8 mouse cellular contexts compared by ENCODE assay signal in the genomic region with DNA sequence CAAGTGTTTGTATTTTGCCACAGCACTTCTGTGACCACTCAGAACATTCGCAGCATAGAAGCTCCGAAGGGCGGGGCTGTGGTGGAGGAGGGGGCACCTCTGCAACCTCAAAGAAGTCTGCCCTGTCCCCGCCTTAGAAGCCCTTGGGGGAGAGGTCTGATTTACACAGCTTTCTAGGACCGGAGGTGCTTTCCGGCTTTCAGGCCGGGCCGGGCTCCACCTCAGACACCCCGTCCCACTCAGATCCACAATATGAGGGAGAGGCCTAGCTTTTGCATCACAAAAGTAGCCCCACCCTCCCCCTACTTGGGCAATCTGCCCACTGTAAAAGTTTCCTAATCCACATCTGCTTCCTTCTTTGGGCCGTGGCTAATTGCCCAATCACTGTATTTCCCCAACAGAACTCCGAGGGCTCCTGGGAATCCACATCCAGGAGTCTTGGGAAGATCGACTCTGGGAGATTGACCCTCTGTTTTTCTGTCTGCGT. TPM values are rescaled to one million over a fixed set of nuclear protein-coding genes. Genes with fewer than 3 reads are reported as not detected.
A peak's percentile ranks its signal among the peaks of the same experiment; 100 is the strongest.
DNase-seq lines count a peak whose midpoint lies in the region; ATAC-seq and TF ChIP-seq lines count a peak whose summit lies in the region.

No protein-coding gene starts in this region.

- H3K9me3 ChIP-seq in ES-Bruce4 (replicated peaks; ENCODE audit: control insufficient read depth, insufficient read depth, low read length, poor library complexity, severe bottlenecking): no peaks in the 10 kb centered on the region
- H3K9me3 ChIP-seq in intestine, embryonic 14.5 days (ENCODE audit: control insufficient read depth, low read length): no peaks in the 10 kb centered on the region
- no peaks in the 10 kb centered on the region for H3K9me3 ChIP-seq in lung, embryonic 14.5 days (ENCODE audit: low read depth, low read length)

- ATAC-seq in intestine, embryonic 14.5 days (replicated peaks; ENCODE audit: low FRiP score, low TSS enrichment, low read depth): peak; percentile 47
- ATAC-seq in lung, embryonic 14.5 days (ENCODE audit: insufficient read depth): peak; percentile 88

- peak; percentile 55 to 86 for DNase-seq in gastrocnemius, postnatal 4 days (ENCODE audit: low spot score in 2 of 2)
- DNase-seq in intestine, embryonic 14.5 days (ENCODE audit: low spot score): peak; percentile 78
- peak; percentile 94 for DNase-seq in lung, embryonic 14.5 days
- peak; percentile 9 for DNase-seq in retina, embryonic 14.5 days (ENCODE audit: low spot score)
- DNase-seq in yolk sac, embryonic 10.5 days (ENCODE audit: low spot score): no peak
- DNase-seq in c-Kit-positive CD71-positive TER-119-positive erythroid progenitor cells, embryonic 14.5 days (ENCODE audit: low spot score): no peak

- 3% methylated on average over 13 of the region's 13 CpGs for WGBS in bone marrow, adult 2 months
- WGBS in intestine, embryonic 14.5 days: 8% methylated on average over 13 of the region's 13 CpGs
- 1% methylated on average over 13 of the region's 13 CpGs for WGBS in lung, embryonic 14.5 days

- TF ChIP-seq EP300 in ES-Bruce4 (IDR thresholded peaks at IDR 0.05; ENCODE audit: insufficient read depth, low read depth, low read length): peak; percentile 97

- no peak for TF ChIP-seq CTCF in ES-Bruce4 (IDR thresholded peaks at IDR 0.05; ENCODE audit: low read depth, low read length)
- no peak for TF ChIP-seq CTCF in bone marrow, adult 2 months (IDR thresholded peaks at IDR 0.05; ENCODE audit: control insufficient read depth, insufficient read depth, low read length)
- no peak for TF ChIP-seq CTCF in lung, embryonic 14.5 days (IDR thresholded peaks at IDR 0.05; ENCODE audit: low read depth)

- no peak for TF ChIP-seq POLR2A in ES-Bruce4 (IDR thresholded peaks at IDR 0.05; ENCODE audit: insufficient read depth, low read length)
- peak; percentile 24; the same call in 1 of the 2 replicates for TF ChIP-seq POLR2A in bone marrow, adult 2 months (IDR thresholded peaks at IDR 0.05; ENCODE audit: borderline replicate concordance, control insufficient read depth, low read depth, low read length)

- no peaks in the 10 kb centered on the region for H3K27me3 ChIP-seq in ES-Bruce4 (ENCODE audit: control insufficient read depth, insufficient read depth, low read length, poor library complexity, severe bottlenecking)
- H3K27me3 ChIP-seq in intestine, embryonic 14.5 days (replicated peaks; ENCODE audit: control insufficient read depth, insufficient read depth, low read length): peaks cover 9% of the 10 kb centered on the region
- H3K27me3 ChIP-seq in lung, embryonic 14.5 days (ENCODE audit: insufficient read depth, low read length): peaks cover 7% of the 10 kb centered on the region; the same call in 1 of the 2 replicates

- H3K4me3 ChIP-seq in ES-Bruce4 (ENCODE audit: low read depth, low read length): peak overlapping the region; percentile 45
- H3K4me3 ChIP-seq in bone marrow, adult 2 months (replicated peaks; ENCODE audit: control insufficient read depth, low read depth, low read length): no peak overlapping the region
- H3K4me3 ChIP-seq in intestine, embryonic 14.5 days (ENCODE audit: low read depth, low read length): no peak overlapping the region
- no peak overlapping the region; the same call in 1 of the 2 replicates for H3K4me3 ChIP-seq in lung, embryonic 14.5 days (ENCODE audit: low read depth, low read length)

- H3K4me2 ChIP-seq in intestine, embryonic 14.5 days (ENCODE audit: low read length): peak overlapping the region; percentile 45
- H3K4me2 ChIP-seq in lung, embryonic 14.5 days: peak overlapping the region; percentile 59

- H3K9ac ChIP-seq in ES-Bruce4 (ENCODE audit: low read depth, poor library complexity, severe bottlenecking): peak overlapping the region; percentile 60
- H3K9ac ChIP-seq in intestine, embryonic 14.5 days (ENCODE audit: low read length): peak overlapping the region; percentile 30; the same call in 1 of the 2 replicates
- peak overlapping the region; percentile 35 for H3K9ac ChIP-seq in lung, embryonic 14.5 days

- no peaks in the 10 kb centered on the region for H3K36me3 ChIP-seq in ES-Bruce4 (ENCODE audit: control insufficient read depth, insufficient read depth, low read length, poor library complexity, severe bottlenecking)
- no peaks in the 10 kb centered on the region for H3K36me3 ChIP-seq in intestine, embryonic 14.5 days (ENCODE audit: control insufficient read depth, insufficient read depth, low read length)
- no peaks in the 10 kb centered on the region for H3K36me3 ChIP-seq in lung, embryonic 14.5 days (ENCODE audit: insufficient read depth)

- peak overlapping the region; percentile 99 for H3K27ac ChIP-seq in ES-Bruce4 (ENCODE audit: insufficient read depth, low read length)
- peak overlapping the region; percentile 78 for H3K27ac ChIP-seq in bone marrow, adult 2 months (ENCODE audit: control insufficient read depth, insufficient read depth, low read depth, low read length, poor library complexity)
- peak overlapping the region; percentile 64; the same call in 1 of the 2 replicates for H3K27ac ChIP-seq in intestine, embryonic 14.5 days (ENCODE audit: low read depth)
- peak overlapping the region; percentile 80 for H3K27ac ChIP-seq in lung, embryonic 14.5 days (ENCODE audit: low read depth)

- H3K4me1 ChIP-seq in ES-Bruce4 (ENCODE audit: control insufficient read depth, insufficient read depth, low read length): peaks cover 10% of the 10 kb centered on the region
- H3K4me1 ChIP-seq in bone marrow, adult 2 months (ENCODE audit: control insufficient read depth, insufficient read depth, low read length): peaks cover 13% of the 10 kb centered on the region
- peaks cover 18% of the 10 kb centered on the region for H3K4me1 ChIP-seq in intestine, embryonic 14.5 days (replicated peaks; ENCODE audit: control insufficient read depth, insufficient read depth, low read length)
- peaks cover 7% of the 10 kb centered on the region; the same call in 1 of the 2 replicates for H3K4me1 ChIP-seq in lung, embryonic 14.5 days (ENCODE audit: insufficient read depth)

RNA-seq across cellular contexts. Expression of gene Lefty2, which starts 4.3 kb away (rescaled TPM):
- 117 and 124 TPM in 2 replicates for polyA plus RNA-seq in ES-Bruce4 (2011; ENCODE audit: insufficient read depth, insufficient read length, low read depth, missing spikeins)
- 1.4 TPM in 1 of 2 replicates, not detected in the other for polyA plus RNA-seq in bone marrow, adult 2 months (2011; ENCODE audit: insufficient read depth, insufficient read length, low replicate concordance, missing spikeins)
- not detected for total RNA-seq in gastrocnemius, postnatal 4 days (2021)
- 0.18 TPM in 1 of 2 replicates, not detected in the other for polyA plus RNA-seq in intestine, embryonic 14.5 days (2014; fragmentation: Nextera tagmentation; extraction: Ambion mirVana)
- polyA plus RNA-seq in lung, embryonic 14.5 days (2014; fragmentation: Nextera tagmentation; extraction: Ambion mirVana): 0.08 TPM in 1 of 2 replicates, not detected in the other

RNA-seq across cellular contexts. Expression of gene Pycr2, which starts 15.5 kb away (rescaled TPM):
- polyA plus RNA-seq in ES-Bruce4 (2011; ENCODE audit: insufficient read depth, insufficient read length, low read depth, missing spikeins): 97.4 and 109 TPM in 2 replicates
- 32.3 and 48.1 TPM in 2 replicates for polyA plus RNA-seq in bone marrow, adult 2 months (2011; ENCODE audit: insufficient read depth, insufficient read length, low replicate concordance, missing spikeins)
- total RNA-seq in gastrocnemius, postnatal 4 days (2021): 10 to 100 TPM; 24.1 to 27.0 TPM
- 82.1 and 86.5 TPM in 2 replicates for polyA plus RNA-seq in intestine, embryonic 14.5 days (2014; fragmentation: Nextera tagmentation; extraction: Ambion mirVana)
- 83.7 and 92.5 TPM in 2 replicates for polyA plus RNA-seq in lung, embryonic 14.5 days (2014; fragmentation: Nextera tagmentation; extraction: Ambion mirVana)

RNA-seq across cellular contexts. Expression of gene Sde2, which starts 37.7 kb away (rescaled TPM):
- polyA plus RNA-seq in ES-Bruce4 (2011; ENCODE audit: insufficient read depth, insufficient read length, low read depth, missing spikeins): 35.0 and 36.6 TPM in 2 replicates
- polyA plus RNA-seq in bone marrow, adult 2 months (2011; ENCODE audit: insufficient read depth, insufficient read length, low replicate concordance, missing spikeins): 13.9 and 24.7 TPM in 2 replicates
- 10 to 100 TPM; 18.5 to 20.0 TPM for total RNA-seq in gastrocnemius, postnatal 4 days (2021)
- 31.4 and 35.5 TPM in 2 replicates for polyA plus RNA-seq in intestine, embryonic 14.5 days (2014; fragmentation: Nextera tagmentation; extraction: Ambion mirVana)
- polyA plus RNA-seq in lung, embryonic 14.5 days (2014; fragmentation: Nextera tagmentation; extraction: Ambion mirVana): 35.2 and 35.9 TPM in 2 replicates

RNA-seq across cellular contexts. Expression of gene Lefty1, which starts 46.2 kb away (rescaled TPM):
- 53.2 and 60.3 TPM in 2 replicates for polyA plus RNA-seq in ES-Bruce4 (2011; ENCODE audit: insufficient read depth, insufficient read length, low read depth, missing spikeins)
- 2.6 TPM in 2 replicates for polyA plus RNA-seq in bone marrow, adult 2 months (2011; ENCODE audit: insufficient read depth, insufficient read length, low replicate concordance, missing spikeins)
- total RNA-seq in gastrocnemius, postnatal 4 days (2021): 1 to 10 TPM in 1 of 2 experiments, under 1 TPM in 1; 0.96 to 1.5 TPM
- polyA plus RNA-seq in intestine, embryonic 14.5 days (2014; fragmentation: Nextera tagmentation; extraction: Ambion mirVana): 1.7 and 2.1 TPM in 2 replicates
- 1.1 TPM in 2 replicates for polyA plus RNA-seq in lung, embryonic 14.5 days (2014; fragmentation: Nextera tagmentation; extraction: Ambion mirVana)

RNA-seq across cellular contexts. Expression of gene Tmem63a, which starts 53.5 kb away (rescaled TPM):
- polyA plus RNA-seq in ES-Bruce4 (2011; ENCODE audit: insufficient read depth, insufficient read length, low read depth, missing spikeins): 26.9 and 27.7 TPM in 2 replicates
- 20.7 and 32.8 TPM in 2 replicates for polyA plus RNA-seq in bone marrow, adult 2 months (2011; ENCODE audit: insufficient read depth, insufficient read length, low replicate concordance, missing spikeins)
- total RNA-seq in gastrocnemius, postnatal 4 days (2021): 10 to 100 TPM; 15.3 to 17.3 TPM
- polyA plus RNA-seq in intestine, embryonic 14.5 days (2014; fragmentation: Nextera tagmentation; extraction: Ambion mirVana): 14.2 and 14.8 TPM in 2 replicates
- polyA plus RNA-seq in lung, embryonic 14.5 days (2014; fragmentation: Nextera tagmentation; extraction: Ambion mirVana): 10.4 and 10.9 TPM in 2 replicates

Comparison
In these comparisons a context has a peak if more than half of its experiments do, and no peak if none do; other contexts are left out.
1. DNase-seq: peak in gastrocnemius, postnatal 4 days (2 of 2), intestine, embryonic 14.5 days (single experiment), lung, embryonic 14.5 days (single experiment) and retina, embryonic 14.5 days (single experiment); none in yolk sac, embryonic 10.5 days (single experiment) and c-Kit-positive CD71-positive TER-119-positive erythroid progenitor cells, embryonic 14.5 days (single experiment).
2. RNA of gene Lefty2, which starts 4.3 kb away (polyA plus RNA-seq): 117 to 124 TPM in ES-Bruce4; 1.4 TPM in bone marrow, adult 2 months, 0.18 TPM in intestine, embryonic 14.5 days and 0.08 TPM in lung, embryonic 14.5 days; every median in the first group is over 10 times any median in the second.
3. Peak in every context shown above with its lines, with median percentiles within 50 percentile points of each other: H3K27ac ChIP-seq and H3K9ac ChIP-seq.